Mouse (Mus musculus) urinary bladder, adult 2 months (tissue): ENCODE results near the gene Dcun1d2. TPM values are rescaled to one million over a fixed set of nuclear protein-coding genes. Genes with fewer than 3 reads are reported as not detected.
"Not testable (repeated sequence)": the region's sequence is repeated elsewhere in the genome, so short reads cannot be mapped to it uniquely, and the experiment has no call there.

Source experiments
- DNase-seq: peaks from one replicate; pipeline ENCODE4 v3.0.0; 2022; ENCODE audit warnings: low spot score
- polyA plus RNA-seq: library from polyadenylated mRNA; depleted of rRNA; stranded (reverse); fragments of >200 nt; gene quantifications from 2 replicates; pipeline ENCODE4 v1.2.3, GENCODE M21; 2012; rRNA removed

Gene Dcun1d2
- 27.7 and 28.2 TPM in 2 replicates for polyA plus RNA-seq

GRCm38 (mm10) chr8:13287692-13288623, at the start of gene Dcun1d2, which contains the start of gene Tmco3:
Dcun1d2 (minus strand) TSS chr8:13288131.
Tmco3 (plus strand) TSS chr8:13288190.
- peak; percentile 98 for DNase-seq

- DNase-seq, result no peak
Observed at GRCm38 (mm10) chr8:13337678-13338077, 49.7 kb upstream of the Dcun1d2 start.

GRCm38 (mm10) chr8:13337245-13337644, 49.3 kb upstream of the Dcun1d2 start:
- not testable (repeated sequence) for DNase-seq

- DNase-seq, result no peak
Observed at GRCm38 (mm10) chr8:13334671-13335070, 46.7 kb upstream of the Dcun1d2 start.

- DNase-seq, result no peak
Observed at GRCm38 (mm10) chr8:13326598-13326997, 38.7 kb upstream of the Dcun1d2 start.

GRCm38 (mm10) chr8:13316671-13317070, 28.7 kb upstream of the Dcun1d2 start:
- no peak for DNase-seq

GRCm38 (mm10) chr8:13314922-13315321, 27.0 kb upstream of the Dcun1d2 start:
- no peak for DNase-seq

- no peak for DNase-seq
Observed at GRCm38 (mm10) chr8:13306916-13307315, 19.0 kb upstream of the Dcun1d2 start.

- no peak for DNase-seq
Observed at GRCm38 (mm10) chr8:13306309-13306909, 18.5 kb upstream of the Dcun1d2 start.

GRCm38 (mm10) chr8:13305884-13306283, 18.0 kb upstream of the Dcun1d2 start:
- DNase-seq, result no peak

GRCm38 (mm10) chr8:13305459-13305858, 17.5 kb upstream of the Dcun1d2 start:
- no peak for DNase-seq

GRCm38 (mm10) chr8:13301036-13301435, 13.1 kb upstream of the Dcun1d2 start:
- DNase-seq, result no peak

GRCm38 (mm10) chr8:13299571-13299970, 11.6 kb upstream of the Dcun1d2 start:
- DNase-seq, result no peak

GRCm38 (mm10) chr8:13293677-13294470, 5.9 kb upstream of the Dcun1d2 start:
- DNase-seq, result no peak

- DNase-seq, result peak; percentile 55
Observed at GRCm38 (mm10) chr8:13292364-13292763, 4.4 kb upstream of the Dcun1d2 start.

- DNase-seq, result no peak
Observed at GRCm38 (mm10) chr8:13288646-13289045, 715 bp upstream of the Dcun1d2 start.

- peak; percentile 90 for DNase-seq
Observed at GRCm38 (mm10) chr8:13287304-13287691, 633 bp downstream of the Dcun1d2 start.

GRCm38 (mm10) chr8:13283200-13283599, 4.7 kb downstream of the Dcun1d2 start:
- DNase-seq, result no peak

GRCm38 (mm10) chr8:13276941-13277447, 10.9 kb downstream of the Dcun1d2 start:
- DNase-seq, result no peak

- DNase-seq, result no peak
Observed at GRCm38 (mm10) chr8:13272834-13273233, 15.1 kb downstream of the Dcun1d2 start.

- DNase-seq, result no peak
Observed at GRCm38 (mm10) chr8:13267566-13267965, 20.4 kb downstream of the Dcun1d2 start.

GRCm38 (mm10) chr8:13263376-13263775, 24.6 kb downstream of the Dcun1d2 start:
- DNase-seq, result no peak
